Mouse (Mus musculus) left cerebral cortex, adult 2 months (tissue): Measurements from ENCODE around the gene Cybc1. TPM values are rescaled to one million over a fixed set of nuclear protein-coding genes. Genes with fewer than 3 reads are reported as not detected.

ENCODE experiments used
- DNase-seq, 2 experiments: peaks; one replicate each; pipeline ENCODE4 v3.0.0; 2021 to 2022; ENCODE audit warnings: low spot score in 2 of 2, mixed read lengths in 1 of 2; ENCODE audit errors: extremely low spot score in 1 of 2
- H3K27ac ChIP-seq: fragments of 200-600 bp; 2 replicates; pipeline ENCODE4 v1.8.1; 2022
- H3K4me3 ChIP-seq: fragments of 200-600 bp; 2 replicates; pipeline ENCODE4 v1.8.1; 2022
- CTCF ChIP-seq: fragments of 200-600 bp; IDR thresholded peaks from 2 replicates; pipeline ENCODE4 v1.8.1; 2022; ENCODE audit warnings: antibody characterized with exemption, mild to moderate bottlenecking, moderate library complexity
- intact Hi-C: fragments of 180-260 bp; cut with DNase I; formaldehyde crosslinking; loops from one replicate; pipeline ENCODE4 v1.15.1; 2025
- total RNA-seq, 2 experiments: library from RNA; stranded (reverse); gene quantifications; 2 replicates each; pipeline ENCODE4 v1.2.3; 2021

Gene Cybc1
- total RNA-seq, 2 experiments from 2014 or later: 22.0 to 23.3 TPM

DNA sequence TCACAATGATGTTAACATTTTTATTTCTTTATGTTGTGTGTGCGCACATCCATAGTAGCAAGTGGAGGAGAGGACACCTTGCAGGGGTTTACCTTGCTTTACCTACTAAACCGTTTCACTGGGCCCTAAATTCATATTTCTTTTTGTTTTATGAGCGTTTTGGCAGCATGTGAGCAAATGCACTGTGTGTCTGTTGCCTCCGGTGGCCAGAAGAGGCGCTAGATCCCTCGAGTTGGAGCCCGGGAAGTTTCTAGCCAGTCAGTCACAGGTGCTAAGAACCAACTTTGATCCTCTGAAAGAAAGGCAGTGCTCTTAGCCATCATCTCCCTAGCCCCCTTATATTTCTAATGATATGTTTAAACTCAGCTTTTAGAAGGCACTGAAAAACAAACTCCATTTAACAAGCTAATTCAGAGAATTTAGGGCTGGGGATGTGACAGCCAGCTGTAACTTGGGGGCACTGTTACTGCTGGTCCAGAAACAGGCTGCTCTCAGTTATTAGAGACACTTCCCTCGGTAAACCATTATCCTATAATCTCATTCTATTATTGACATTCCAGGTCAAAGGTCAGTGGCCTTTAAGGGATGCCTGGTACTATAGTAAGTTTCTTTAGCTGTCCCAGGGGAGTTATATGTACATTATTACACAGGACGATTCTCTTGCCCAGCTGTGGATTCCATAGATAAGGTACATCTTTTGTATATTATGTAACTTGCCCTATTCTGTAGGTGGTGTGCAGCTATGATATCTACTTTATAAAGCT is 6.5 kb upstream of the Cybc1 start:
- no peak for DNase-seq
- TF ChIP-seq CTCF: peak; percentile 57
- intact Hi-C loops: loop anchor here (5.0 to 10.0 kb wide), 2 partner anchors 117 to 199 kb away; partner anchors contain the start of genes Fn3k and Wdr45b
- Histone ChIP-seq H3K27ac (peak overlapping the region; percentile 99), H3K4me3 (no peak overlapping the region)

DNA sequence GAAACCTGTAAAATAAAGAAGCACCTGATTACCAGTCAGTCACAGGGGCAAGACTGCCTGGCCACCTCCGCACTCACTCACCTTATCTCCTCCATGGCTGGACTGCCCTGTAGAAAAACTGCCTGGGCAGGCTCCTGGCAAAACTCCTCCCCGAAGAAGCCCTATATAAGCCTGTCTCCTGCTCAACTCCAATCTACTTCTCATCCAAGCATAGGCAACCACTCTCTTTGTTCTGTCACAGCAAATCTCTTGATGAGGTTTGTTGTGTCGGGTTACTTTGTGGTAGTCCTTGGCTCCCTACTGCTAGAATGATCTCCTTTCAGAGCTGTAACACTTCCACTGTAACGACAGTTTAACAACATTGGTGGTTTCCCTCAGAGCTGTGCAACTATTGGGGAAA is 3.6 kb upstream of the Cybc1 start:
- intact Hi-C loops: loop anchor here (10.0 kb wide), 1 partner anchor 202 kb away; the partner anchor contains the start of gene Fn3k
- Histone ChIP-seq H3K27ac (no peak overlapping the region), H3K4me3 (no peak overlapping the region)
- DNase-seq: no peak
- TF ChIP-seq CTCF: no peak

DNA sequence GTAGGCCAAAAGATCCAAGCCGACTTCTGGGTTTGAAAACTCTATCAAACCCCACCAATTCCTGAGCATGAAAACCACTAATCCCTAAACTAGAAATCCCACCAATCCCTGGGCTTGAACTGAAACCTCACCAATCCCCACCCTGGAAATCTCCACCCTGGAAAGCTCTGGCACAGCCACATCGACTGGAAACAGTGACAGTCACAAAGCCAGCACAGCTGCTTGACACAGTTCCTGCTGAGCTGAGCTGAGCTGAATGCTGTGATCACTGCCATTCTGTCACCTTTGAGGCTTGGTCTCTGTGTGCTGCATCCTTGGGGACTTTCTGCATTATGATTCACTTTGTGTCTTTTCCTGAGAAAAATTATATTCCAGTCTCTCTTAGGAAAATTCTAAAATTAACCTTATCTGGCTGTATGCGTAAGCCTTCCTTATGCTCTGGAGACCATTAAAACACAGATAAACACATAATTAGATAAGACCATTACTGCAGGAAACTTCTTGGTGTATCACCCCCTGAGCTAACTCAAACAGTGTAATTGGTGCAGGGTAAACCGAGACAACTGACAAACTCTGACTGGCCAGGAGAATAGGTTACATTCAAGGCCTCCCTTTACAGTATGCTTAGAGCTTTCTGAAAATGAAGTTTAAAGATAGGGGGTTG is 2.6 kb upstream of the Cybc1 start:
- TF ChIP-seq CTCF: no peak
- Histone ChIP-seq H3K27ac (peak overlapping the region; percentile 4), H3K4me3 (no peak overlapping the region)
- DNase-seq: no peak
- intact Hi-C loops: loop anchor here (10.0 kb wide), 1 partner anchor 203 kb away; the partner anchor contains the start of gene Fn3k

DNA sequence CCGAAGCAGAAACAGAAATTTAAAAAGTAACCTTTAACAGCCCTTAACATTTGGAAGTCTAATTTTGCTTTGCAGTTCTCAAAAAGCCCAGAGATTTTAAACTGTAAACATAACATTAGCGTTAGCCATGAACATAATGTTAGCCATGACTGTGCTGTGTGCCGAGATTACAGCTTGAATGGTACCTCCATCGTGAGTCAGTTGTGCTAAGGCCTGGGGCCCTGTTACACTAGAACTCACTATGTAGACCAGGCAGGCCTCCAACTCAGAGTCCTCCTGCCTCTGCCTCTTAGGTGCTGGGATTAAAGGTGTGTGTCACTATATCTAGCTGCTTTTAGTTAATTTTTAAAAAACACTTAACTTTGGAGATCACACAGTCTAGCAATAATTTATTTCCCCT is 2.1 kb upstream of the Cybc1 start:
- TF ChIP-seq CTCF: no peak
- intact Hi-C loops: loop anchor here (10.0 kb wide), 1 partner anchor 204 kb away; the partner anchor contains the start of gene Fn3k
- no peak for DNase-seq
- no peak overlapping the region for H3K4me3 ChIP-seq
- peak overlapping the region; percentile 4; the same call in 1 of the 2 replicates for H3K27ac ChIP-seq

DNA sequence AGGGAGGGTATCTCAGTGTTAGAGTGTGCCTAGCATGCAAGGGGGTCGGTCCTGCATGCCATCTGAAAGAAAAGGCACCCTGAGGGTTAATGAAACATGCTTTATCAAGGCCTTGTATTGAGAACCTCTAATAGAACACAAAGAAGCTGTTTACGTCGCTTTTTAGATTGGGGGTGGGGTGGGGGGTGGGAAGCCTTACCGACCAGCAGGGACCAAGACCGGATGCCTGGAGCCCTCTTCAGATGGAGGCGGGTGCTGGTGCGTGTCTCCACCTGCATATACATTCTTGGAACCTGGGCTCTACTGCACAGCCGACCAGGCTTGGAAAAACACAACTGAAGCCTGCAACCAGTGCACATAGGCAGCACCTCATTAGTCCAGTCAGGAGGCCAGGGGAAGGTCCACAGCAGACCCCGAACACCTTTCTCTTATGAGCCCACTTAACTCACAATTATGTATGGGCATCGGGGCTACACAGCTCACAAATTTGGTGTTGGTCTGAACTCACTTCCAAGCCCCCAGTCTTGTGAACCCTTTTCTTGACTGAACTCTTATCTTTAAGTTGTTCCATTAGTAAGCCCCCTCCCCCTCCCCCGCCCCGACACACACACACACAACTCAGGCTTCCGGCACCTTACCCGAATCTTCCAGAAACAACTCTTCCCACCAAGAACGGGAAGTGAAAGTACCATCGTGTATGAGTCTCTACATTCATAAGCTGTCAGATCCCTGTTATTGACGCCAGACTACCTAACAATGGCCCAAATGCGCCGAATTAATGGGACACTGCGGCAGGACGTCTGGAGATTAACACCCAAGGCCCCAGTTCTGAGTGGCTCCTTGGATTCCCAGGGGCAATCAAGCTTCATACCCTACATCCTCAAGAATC is 749 bp downstream of the Cybc1 start:
- peak overlapping the region; percentile 86 for H3K27ac ChIP-seq
- intact Hi-C loops: no loop called here
- TF ChIP-seq CTCF: no peak
- peak overlapping the region; percentile 94 for H3K4me3 ChIP-seq
- DNase-seq: no peak

DNA sequence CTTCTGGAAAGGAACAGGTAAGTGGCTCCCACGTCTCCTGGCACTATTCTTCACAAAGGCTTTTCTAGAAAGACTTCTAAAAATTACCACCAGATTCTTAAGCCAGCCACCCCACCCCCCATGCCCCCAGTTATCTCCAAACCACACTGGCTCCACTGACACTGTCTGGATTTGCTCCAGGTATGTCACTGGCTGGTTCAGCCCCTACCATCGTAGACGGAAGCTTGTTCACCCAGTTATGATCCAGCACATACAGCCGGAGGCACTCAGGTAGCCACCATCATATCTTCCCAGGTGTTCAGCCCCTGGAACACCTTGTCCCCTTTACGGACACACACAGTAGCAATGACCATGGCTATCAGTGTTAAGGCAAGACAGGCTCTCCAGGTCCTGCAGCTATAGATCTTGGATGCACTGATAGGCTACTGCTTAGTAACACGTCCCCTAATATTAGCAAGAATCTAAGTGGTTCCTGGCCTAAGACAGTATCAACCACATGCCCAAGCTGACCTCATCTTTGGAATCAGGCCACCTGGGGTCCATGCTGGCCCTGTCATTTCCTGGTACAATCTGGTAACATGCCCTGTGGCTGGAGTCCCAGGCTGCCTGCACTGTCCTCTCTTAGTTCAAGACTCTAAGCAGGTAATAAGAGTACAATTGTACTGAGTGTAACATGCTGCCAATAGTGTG is 7.7 kb downstream of the Cybc1 start:
- no peak for DNase-seq
- intact Hi-C loops: no loop called here

GRCm38 (mm10) chr11:121220771-121221170 is 8.4 kb downstream of the Cybc1 start:
- intact Hi-C loops: no loop called here
- no peak for TF ChIP-seq CTCF
- DNase-seq: no peak

More for the DNA sequence above, 7.7 kb downstream of the Cybc1 start:
- TF ChIP-seq CTCF: no peak
- Histone ChIP-seq H3K4me3 (no peak overlapping the region), H3K27ac (no peak overlapping the region)

GRCm38 (mm10) chr11:121219776-121220175 is 9.3 kb downstream of the Cybc1 start:
- TF ChIP-seq CTCF: no peak
- H3K4me3 ChIP-seq: no peak overlapping the region
- DNase-seq: no peak
- intact Hi-C loops: no loop called here
- no peak overlapping the region for H3K27ac ChIP-seq

More at GRCm38 (mm10) chr11:121220771-121221170, 8.4 kb downstream of the Cybc1 start:
- Histone ChIP-seq H3K27ac (no peak overlapping the region), H3K4me3 (no peak overlapping the region)

DNA sequence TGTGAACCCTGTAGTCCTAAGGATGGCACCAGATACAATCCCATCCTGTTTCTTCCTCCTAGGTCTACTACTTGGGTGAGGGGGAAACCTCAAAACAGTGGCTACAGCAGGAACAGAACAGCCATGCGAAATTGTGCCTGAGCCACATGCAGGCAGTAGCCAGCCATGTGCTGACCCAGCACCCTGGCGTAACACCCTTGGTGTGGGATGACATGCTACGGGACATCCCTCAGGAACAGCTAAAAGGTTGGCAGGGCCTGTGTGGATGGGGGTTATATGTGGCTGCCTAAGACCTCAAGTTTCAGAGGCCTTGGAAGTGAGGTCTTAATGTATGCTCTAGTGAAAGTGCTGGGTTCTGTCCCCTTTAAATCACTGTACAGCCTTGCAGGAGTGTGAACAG is 12.3 kb downstream of the Cybc1 start:
- no peak for TF ChIP-seq CTCF
- no peak for DNase-seq
- Histone ChIP-seq H3K27ac (no peak overlapping the region), H3K4me3 (no peak overlapping the region)
- intact Hi-C loops: no loop called here

GRCm38 (mm10) chr11:121204161-121205006 is 24.7 kb downstream of the Cybc1 start, which contains the start of the genes Hexdc and Ogfod3:
TSS of gene Hexdc (plus strand) at chr11:121204433.
TSS of gene Ogfod3 (minus strand) at chr11:121204711.
- no peak for TF ChIP-seq CTCF
- Histone ChIP-seq H3K27ac (peak within 1 kb of the TSS; percentile 94), H3K4me3 (peak within 1 kb of the TSS; percentile 93)
- peak; percentile 90 to 91 for DNase-seq
- intact Hi-C loops: no loop called here
